Mouse (Mus musculus) liver (tissue): ENCODE measurements around the gene Jhy.

ENCODE experiments used
- DNase-seq: peaks from one replicate; pipeline ENCODE4 v3.0.0-alpha.2; 2020; ENCODE audit warnings: mixed read lengths

The Jhy gene

DNA sequence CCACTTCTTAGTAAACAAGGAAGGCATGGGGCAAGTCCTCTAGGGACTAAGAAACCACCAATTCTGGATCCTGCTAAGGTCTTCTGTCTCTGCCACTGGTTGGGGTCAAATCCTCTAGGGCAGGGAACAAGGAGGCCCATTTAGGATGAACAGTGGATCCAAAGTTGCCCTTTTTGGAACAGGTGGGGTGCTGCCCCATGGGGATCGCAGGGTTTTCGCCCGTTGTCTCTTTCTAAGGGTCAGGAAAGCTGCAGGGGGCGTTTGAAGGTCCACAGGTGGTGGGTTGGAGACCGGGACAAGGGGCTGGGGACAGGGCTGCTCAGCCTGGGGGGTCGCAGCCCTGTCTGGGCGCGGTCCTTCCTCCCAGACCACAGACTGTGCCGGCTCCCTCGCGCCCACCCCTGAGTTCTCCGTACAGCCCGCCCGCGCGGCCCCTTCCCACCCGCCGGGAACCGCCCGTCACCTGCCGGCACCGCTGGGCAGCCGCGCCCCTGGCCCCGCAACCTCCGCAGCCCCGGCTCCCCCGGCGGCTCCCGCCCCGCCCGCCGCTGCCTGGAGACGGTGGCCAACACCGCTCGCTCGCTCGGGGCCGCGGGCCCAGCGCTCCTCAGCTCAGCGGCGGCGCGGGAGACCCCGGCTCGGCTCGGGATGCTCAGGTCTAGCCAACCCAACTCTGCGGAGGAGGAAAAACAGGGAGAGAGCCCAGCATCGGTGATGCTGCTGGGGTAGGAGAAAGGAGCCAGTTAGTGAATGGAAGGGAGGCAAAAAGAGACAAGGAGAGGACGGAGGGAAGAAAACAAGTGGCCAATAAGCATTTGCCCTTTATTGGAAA is at the start of gene Jhy:
Gene Jhy (minus strand): TSS at position 533 of the 832 bp plus-strand sequence.
- DNase-seq = no peak

DNA sequence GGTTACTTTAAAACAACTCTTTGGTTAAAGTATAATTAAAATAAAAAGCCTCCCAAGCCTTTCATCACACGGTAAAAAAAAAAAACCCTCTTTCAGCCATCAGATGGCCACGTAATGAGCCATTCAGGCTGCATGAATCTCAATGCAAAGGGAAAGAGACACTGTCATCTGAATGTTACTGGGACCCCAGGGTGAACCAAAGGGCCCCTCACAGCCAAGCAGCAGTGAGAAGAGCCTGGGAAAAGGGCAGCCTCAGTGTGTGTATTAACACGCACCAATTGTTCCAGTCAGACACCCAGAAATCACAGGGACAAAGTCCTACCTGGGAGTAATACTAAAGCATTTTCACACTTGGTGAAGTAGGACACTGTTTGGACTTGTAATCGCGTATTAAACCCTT is 48.5 kb upstream of the Jhy start:
- DNase-seq = no peak

DNA sequence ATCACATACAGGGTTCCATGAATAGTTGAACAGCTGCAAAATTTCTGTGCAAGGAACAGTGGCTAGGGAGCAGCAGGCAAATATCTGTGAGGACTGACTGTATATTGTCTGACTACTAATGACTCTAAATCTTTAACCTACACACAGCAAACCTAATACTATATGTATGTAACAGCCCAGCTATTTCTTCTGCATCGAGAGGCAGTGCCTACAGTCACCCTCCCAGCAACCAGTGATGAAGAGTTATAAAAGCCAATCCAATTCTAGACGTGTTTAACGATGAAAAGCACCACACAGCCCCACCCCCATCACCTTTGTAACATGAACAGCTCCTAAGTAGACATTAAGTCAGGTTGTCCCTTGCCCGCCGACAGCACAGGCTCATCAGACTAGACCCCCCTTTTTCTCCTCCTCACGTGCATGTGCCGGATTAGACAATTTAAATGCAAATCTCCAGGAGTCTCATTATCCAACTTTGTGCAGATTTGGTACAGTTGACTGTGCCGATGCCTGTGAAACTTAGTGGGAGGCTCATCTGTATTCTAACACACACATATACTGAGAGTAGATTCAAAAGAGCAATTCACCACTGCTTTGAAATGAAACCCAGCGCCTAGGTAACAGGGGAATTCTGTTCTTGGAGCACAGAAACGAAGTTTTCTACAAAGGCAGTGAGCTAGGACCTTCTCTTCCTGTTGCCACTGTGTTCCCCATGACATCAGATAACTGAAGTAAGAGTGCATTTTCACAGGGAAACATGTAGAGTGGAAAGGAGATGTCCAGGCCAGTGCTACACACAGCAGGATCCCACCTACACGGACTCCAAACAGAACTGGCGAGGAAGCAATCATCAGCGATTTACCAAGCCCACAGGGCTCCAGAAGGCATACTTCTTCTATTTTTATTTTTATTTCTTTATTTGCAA is 47.9 kb upstream of the Jhy start:
- no peak for DNase-seq

DNA sequence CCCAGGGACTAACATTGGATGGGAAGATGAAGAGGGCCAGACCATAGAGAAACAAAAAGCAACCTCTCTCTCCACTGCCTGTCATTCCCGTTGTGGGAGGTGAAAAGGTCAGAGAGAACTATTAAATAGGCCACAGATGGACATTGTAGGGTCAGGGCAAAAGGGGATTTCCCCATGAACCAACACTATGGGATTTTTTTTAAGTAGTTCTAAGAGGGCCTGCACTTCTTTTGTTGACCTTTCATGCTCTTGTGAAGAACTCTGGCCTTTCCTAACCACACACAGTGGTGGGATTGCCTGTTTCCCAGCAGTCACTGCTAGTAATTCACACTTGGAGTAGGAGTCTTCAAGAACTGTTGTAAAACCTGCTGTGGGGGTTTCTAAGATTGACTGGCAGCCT is 43.9 kb upstream of the Jhy start:
- no peak for DNase-seq

DNA sequence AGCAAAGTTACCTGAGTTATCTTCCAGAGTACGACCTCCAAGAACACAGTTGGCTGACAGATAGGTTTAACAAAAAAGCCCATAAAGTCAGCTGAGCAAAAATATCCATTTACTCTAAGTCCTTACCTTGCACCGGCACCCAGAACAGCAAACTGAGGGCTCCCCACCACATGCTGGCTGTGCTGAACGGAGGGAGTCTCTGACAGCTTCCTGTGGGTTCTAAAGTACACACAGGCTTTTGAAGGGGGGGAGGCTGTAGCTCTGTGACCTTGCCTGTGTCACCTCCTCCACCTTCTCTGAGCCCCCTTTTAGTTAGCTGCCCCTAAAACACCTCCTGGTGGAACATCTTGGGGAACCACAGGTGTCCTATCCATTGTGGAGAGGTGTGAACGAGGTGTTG is 40.5 kb upstream of the Jhy start, which contains the start of gene Crtam:
Gene Crtam (minus strand): TSS at position 214 of the 400 bp plus-strand sequence.
- no peak for DNase-seq

DNA sequence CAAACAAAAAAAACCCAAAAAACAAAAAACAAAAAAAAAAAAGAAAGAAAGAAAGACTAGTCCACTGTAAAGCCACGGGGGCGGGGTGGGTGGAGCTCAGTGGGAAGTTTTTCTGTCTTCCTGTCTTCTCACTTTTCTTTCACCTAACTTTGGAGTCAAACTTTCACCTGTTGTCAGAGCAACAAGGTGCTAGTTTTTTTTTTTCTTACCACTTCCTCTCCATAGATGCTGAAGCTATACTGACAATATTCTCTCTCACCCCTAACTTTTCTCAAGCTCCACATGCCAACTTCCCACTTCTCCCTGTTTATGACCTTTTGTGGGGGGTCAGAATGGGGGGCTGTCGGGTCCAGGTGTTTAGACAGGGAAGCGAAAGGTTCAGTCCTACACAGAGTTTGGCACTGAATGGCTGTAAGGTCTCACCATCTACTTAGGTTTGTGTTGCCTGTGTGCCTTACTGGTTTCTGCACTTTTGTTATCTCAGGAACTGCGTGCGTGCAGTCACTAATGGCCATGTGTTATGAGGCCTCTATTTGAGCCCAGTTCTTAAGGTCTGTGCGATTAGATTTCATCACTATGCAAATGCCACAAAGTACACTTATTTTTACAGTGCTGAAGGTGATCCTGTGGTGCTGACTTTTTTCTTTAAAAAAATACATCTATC is 33.3 kb upstream of the Jhy start:
- DNase-seq = no peak

DNA sequence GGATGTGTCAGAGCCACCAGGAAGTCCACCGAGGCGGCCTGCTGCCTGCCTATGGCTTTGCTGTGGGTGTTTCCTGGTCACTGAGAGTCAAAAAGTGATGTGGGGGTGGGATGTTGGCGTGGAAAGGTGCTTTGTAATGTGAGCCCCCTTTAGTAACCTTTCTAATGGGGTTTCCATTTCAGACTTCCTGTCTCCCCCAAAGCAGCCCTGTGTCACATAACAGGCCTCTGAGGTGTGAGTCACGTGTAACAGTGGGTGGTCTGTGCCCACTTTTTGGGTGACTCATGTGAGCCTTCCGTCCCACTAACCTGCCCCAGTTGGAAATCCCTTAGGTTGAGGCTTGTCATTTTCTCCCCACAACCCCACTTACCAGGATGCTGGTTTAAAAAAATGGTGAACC is 30.2 kb upstream of the Jhy start:
- DNase-seq = no peak

DNA sequence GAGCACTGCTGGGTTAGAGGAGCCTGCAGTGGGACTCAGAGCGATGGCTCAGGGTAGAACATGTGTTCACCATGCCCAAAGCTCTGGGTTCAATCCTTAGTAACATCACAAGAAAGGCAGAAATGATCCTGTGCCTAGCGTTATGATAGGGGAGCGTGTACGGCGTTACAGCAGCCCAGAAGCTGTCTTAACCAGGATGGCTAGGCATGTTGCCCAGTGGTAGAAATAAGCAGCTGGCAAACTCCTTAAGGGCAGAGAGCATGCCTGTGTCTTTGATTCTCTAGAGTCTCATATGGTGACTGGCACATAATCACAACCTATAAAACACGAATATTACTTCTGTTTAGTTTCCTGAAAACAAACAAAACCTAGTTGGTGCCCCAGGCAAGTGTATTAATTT is 27.6 kb upstream of the Jhy start:
- DNase-seq = no peak

DNA sequence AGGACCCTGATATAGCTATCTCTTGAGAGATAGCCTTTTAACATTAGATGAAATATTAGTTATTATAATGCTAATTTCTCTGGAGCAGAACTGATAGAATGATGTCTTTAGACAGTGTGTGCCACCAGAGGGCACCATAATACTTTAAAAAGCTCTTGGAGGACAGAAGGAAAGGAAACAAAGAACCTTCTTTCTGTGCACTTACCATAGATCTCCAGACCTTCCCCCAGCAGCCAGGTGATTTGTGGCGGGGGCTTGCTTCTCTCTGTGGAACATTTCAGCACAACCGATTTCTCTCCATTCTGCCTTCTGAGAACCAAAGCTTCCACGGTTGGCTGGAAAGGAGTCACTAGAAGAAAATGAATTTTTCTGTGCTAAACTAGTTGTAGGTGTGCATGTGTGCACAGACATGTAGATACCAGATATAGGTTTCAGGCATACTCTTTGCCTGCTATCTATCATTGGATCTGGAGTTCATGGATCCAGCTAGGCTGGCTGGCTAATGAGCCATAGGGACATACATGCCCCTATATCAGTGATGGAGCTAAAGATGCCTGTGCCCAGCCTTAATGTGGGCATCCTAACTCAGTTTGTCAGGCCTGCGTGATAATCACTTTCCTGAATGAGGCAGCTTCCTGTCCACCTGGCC is 26.1 kb upstream of the Jhy start:
- peak; percentile 30 for DNase-seq

DNA sequence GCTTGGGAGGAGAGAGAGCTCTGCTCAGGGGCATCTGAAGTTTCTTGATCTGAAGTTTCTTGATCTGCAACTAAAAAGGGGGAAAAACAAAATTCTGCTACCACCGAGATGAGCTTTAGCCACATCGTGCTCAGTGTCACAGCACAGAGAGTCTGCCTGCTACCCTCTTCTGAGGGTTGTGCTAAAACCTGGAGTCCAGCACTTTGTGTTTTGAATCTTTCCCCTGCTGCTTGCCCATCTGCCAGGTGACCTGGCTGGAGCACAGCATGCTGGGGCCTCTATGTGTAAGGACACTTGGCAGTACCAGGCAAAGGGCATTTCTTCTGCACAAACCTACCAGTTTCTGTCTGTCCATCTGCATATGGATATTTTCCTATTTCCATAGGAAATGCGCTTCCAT is 20.4 kb upstream of the Jhy start:
- DNase-seq = no peak

DNA sequence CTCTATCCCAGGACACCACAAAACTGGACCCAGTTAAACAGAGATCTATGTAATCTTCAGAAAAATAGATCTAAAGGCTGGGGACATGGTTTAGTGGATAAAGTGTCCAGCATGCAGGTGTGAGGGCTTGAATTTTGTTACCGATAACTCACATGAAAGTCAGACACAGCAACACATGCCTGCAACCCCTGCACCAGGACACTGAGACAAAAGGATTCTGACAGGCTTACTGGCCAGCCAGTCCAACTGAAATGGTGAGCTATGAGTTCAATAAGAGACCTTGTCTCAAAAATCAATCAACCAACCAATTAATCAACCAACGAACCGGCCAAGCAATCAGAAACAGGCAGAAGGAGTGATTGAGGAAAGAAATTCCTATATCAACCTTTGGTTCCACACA is 19.8 kb upstream of the Jhy start:
- DNase-seq = no peak

DNA sequence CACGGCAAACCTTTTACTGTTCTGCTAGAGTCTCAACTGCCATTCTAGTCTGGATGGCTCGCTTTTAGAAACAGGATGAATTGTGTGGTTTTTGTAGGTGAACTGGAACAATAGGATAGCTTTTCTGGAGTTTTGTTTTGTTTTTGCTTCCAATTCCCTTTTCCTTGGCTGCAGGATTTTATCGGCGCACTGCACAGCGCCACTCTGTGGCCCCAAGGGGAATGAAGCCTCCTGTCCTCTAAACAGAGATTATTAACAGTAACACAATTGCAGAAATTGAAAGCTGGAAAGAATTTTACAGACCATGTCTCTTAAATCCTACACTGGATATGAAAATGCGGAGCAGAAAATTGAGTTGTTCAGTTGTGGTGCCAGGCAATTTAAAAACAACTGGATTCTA is 18.6 kb upstream of the Jhy start:
- DNase-seq = no peak

DNA sequence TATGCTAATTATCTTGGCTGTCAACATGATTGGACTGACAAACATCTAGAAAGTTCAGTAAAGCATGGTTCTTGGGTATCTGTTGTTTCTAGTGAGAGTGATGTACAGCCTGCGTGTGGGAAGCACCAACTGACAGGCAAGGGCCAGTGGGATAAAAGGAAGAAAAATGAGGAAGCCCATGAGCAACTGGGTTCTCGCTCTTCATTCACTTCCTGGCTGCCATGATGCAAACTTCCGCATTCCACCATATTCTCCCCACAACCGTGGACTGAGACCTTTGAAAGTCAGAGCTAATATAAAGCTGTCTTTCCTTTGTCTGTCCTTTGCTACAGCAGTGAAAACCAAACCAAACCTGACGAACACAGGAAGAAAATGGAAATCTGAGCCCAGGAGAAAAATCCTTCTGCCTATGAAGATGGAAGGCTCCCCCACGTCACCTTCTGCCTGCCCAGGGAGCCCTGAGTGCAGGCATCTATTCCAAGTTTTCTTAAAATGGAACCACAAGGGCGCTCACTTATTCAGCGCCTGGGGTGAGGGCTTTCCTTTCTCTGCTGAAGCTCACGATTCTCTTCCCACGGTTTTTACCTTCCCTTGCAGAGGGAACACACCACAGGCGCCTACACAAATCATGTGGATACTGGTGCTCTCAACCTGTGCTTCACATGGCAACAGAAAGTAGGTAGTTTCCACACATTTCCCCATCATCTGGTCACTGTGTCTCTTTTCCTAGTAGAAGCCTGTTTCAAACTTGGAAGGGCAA is 10.3 kb upstream of the Jhy start:
- DNase-seq = no peak

DNA sequence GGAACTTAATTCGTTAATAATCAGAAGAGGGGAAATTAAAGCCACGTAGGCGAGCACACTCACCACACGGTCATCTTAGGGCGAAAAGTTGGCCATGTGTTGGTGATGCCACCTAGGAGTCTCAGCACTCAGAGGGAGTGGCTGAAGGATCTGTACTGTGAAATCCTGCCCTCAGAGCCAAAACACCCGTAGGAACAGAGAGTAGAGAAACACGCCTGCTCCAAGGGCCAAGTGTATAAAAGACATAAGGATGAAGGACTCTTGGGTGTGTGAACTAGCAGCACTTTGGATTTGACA is 448 bp upstream of the Jhy start:
- no peak for DNase-seq

DNA sequence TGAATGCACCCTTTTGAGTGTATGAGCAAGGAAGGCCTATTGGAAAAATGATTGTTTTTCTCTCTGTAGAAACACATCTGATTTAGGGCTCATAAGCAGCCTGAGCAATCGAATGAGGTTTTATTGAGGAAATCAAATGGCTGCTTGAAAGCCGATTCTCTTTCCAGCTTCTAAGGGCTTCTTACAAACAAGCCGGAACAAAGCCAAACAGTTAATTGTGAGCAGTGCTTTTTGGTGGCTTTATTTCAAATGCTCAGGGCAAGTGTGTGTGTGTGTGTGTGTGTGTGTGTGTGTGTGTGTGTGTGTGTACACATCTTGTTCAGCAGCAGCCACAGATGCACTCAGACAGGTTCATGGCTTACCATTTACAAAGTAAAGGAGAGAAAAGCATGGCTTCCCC is 2.5 kb downstream of the Jhy start:
- DNase-seq = no peak

DNA sequence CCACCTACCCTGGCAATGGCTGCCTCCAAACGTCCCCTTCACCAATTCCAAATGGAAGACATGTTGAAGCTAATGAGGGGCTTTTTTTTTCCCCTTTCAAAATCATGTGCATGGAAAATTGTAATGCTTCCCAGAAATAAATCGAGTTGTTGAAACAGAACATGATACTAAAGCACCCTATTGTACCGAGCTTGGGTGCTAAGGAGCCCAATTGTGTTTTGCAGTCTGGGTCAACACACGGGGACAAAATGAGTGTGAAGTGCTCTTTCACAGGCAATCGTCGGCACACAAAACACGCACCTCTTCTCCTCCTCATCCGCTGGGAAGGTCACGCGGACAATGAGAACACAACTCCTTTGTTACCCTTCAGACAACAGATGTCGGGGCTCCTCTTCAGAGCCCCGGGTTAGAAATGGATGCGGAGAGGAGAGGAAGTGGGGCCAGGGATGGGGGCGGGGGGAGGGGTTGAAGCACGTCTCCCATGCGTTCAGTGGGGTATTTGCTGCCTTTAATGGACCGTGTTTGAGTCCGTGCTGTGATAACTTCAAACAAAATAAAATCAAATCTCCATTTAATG is 14.8 kb downstream of the Jhy start:
- DNase-seq = no peak

DNA sequence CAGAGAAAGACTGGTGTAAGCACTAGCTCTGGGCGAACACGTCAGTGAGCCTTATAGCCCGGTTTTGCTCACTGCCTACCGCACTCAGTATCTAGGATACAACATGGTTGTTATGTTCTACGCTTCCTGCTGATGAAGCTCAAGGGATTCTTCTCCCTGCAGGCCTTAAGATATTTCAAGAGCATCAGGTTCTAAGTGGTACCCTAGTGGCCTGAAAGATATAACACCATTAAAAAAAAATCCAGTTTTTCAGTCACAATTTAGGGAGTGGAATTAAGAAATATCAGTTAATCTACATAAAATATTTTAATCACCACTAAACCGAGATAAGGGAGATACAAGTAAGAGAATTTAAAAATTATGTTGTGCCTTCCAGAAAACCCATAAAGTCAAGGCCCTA is 15.4 kb downstream of the Jhy start:
- DNase-seq = no peak

DNA sequence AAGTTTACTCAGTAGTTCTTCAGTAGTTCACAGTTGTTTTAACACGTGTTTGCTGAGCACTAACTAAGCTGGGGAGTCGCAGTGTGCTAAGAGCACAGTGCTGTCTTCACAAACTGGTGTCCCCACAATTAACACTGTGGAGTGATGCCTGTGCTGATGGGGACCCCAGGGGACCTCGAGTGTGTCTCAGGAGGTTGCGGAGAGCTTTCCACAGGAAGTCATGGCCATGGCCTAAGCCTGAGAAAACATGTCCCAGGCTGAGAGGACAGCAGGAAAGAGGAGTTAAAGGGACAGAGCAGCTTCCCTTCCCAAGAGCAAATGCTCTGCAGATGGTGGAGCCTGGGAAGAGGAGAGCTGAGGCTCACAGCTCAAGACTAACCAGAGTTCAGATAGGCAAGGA is 16.8 kb downstream of the Jhy start:
- no peak for DNase-seq

DNA sequence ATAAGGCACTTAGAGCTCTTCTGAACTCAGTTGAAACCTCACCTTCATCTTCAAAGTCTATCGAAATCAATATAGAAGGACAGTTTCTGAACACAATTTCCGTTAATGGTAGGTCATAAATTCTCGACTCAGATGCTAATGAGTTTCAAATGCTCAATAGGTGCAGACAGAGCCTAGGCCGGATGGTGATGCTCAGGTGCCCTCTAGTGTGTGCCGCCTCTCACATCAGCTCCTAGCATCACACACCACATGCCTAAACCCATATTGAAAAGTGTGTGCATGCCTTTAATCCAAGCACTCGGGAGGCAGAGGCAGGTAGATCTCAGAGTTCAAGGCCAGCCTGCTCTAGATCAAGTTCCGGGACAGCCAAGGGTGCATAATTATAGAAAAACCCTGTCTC is 26.5 kb downstream of the Jhy start:
- DNase-seq = no peak

DNA sequence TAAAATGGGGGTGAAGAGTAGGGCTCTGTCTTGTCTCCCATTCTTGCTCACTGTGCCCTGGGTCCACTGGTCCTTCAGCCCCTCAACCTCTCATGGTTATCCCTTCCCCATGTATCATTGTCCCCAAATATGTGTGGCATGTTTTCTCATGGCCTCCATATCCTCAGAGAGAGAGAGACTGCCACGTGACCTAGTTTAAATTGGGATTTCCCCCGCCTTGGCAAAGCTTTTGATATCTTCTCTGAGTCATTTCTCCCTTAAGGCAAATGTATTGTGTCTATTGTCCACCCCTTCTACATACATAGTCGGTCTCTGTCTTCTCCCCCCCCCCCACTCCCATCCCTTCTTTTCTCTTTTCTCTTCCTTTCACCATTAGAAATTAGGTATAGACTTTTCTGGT is 30.6 kb downstream of the Jhy start:
- no peak for DNase-seq

DNA sequence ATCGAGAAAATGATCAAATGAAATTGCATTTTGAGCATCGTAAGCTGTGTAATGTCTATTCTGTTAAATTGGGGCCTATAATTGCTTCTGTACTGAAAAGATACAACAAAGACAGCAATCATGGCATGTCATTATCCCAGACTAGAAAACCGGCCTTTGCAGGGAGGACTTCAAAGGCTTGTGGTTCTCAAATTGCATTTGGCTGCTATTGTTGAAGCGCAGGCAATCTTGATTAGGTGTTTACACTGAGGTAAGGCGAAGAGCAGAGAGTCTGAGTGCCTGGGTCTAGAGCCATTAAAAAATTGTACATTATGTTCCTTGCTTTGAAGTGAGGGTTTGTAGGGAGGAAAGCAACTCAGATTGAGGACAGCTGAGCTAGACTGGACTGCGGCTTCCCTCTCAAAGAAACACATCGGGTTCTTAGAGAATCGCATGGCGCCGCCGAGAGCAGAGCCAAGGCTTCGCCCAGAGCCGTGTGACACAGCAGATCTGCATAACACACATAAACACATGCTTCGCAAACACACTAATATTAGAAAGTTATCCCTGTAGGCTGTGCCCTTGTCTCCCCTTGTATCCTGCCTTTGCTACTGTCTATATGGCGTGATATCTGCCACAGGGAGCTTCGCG is 36.5 kb downstream of the Jhy start:
- no peak for DNase-seq
